Mouse (Mus musculus): ENCODE measurements around the gene Tmem167. TPM values are rescaled to one million over a fixed set of nuclear protein-coding genes. Genes with fewer than 3 reads are reported as not detected.
"Not testable (repeated sequence)": the region's sequence is repeated elsewhere in the genome, so short reads cannot be mapped to it uniquely, and the experiment has no call there.

The Tmem167 gene
- polyA plus RNA-seq (2015; fragmentation: Nextera tagmentation; extraction: Ambion mirVana), result 28.4 and 31.0 TPM in 2 replicates

DNA sequence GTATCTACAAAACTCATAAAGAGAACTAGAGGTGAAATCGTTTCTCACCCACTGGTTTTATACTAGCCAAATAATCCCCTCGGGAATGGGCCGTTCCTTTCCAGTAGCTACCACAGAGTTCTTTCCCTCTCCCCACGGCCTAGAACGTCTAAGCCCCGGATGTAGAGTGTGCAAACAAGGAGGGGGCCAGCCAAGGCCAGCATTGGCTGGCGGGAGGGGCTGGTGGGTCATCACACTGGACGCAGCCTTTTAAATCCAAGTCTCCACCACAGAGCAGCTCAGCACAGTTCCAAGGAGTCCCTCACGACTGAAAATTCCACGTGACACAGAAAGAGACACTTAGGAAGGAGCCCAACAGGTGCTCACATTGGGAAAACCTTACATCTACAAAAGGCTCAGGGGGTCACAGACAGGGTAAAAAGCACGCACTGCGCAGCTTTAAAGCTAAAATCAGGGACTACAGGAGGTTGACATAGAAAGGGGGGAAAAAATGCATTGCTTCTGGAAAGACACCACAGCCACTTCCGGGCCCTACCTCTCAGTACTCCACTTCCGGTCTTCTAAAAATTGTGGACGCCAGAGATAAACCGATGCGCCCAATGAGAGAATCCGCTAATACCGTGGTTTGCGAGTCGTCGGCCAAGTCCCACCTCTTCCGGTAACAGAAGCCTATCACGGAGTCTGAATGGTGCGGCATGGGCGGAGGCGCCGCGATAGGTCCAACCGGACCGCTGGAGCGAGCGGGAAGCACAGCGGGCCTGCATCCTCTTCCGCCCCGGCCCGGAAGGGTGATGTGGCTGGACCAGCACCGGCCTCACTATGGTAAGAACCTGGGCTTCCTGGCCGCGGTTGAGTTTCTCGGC, at the start of gene Tmem167, which contains the start of gene Xrcc4:
TSS of gene Tmem167 (plus strand) at position 162 of the 863 bp plus-strand sequence.
TSS of gene Xrcc4 (minus strand) at position 647 of the 863 bp plus-strand sequence.
- Histone ChIP-seq H3K4me2 (ENCODE audit: low read depth, low read length) (peak within 1 kb of the TSS; percentile 95), H3K4me1 (ENCODE audit: control insufficient read depth, insufficient read depth, low read length) (peaks cover 2% of the 10 kb centered on the region; the same call in 1 of the 2 replicates), H3K27me3 (ENCODE audit: control insufficient read depth, insufficient read depth, low read length) (no peaks in the 10 kb centered on the region), H3K9me3 (replicated peaks; ENCODE audit: control insufficient read depth, low read length) (no peaks in the 10 kb centered on the region), H3K9ac (ENCODE audit: low read length) (peak within 1 kb of the TSS; percentile 87), H3K4me3 (ENCODE audit: low read length) (peak within 1 kb of the TSS; percentile 70), H3K36me3 (ENCODE audit: control insufficient read depth, insufficient read depth) (0 out of 2 replicates have a peak, but pooled peaks cover 2% of the 10 kb centered on the region), H3K27ac (ENCODE audit: low read length) (peak within 1 kb of the TSS; percentile 93)
- ATAC-seq (replicated peaks; ENCODE audit: extremely low read depth, insufficient read depth, low FRiP score), result peak; percentile 100
- WGBS, result 2% methylated on average over 39 of the region's 41 CpGs

DNA sequence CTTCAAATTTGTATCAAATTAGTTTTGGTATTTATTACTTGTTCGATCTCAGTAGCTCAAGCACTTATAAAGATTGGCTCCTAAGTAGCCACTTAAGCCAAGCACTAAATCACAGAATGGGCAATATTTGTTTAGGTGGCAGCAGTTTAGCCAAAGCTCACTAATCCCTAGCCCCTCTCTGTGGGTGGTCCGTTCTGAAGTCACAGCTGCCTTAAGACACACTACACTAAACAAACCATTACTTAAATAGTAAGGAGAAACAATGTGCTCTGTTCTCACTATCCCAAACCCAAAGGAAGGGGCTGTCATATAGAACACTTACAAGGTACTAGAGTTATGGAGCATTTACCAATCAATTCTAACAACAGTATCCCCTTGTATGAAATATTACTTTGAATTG, 49.3 kb upstream of the Tmem167 start:
- no peaks in the 10 kb centered on the region for H3K27me3 ChIP-seq (ENCODE audit: control insufficient read depth, insufficient read depth, low read length)
- H3K36me3 ChIP-seq (ENCODE audit: control insufficient read depth, insufficient read depth), result no peaks in the 10 kb centered on the region
- ATAC-seq (replicated peaks; ENCODE audit: extremely low read depth, insufficient read depth, low FRiP score), result no peak

DNA sequence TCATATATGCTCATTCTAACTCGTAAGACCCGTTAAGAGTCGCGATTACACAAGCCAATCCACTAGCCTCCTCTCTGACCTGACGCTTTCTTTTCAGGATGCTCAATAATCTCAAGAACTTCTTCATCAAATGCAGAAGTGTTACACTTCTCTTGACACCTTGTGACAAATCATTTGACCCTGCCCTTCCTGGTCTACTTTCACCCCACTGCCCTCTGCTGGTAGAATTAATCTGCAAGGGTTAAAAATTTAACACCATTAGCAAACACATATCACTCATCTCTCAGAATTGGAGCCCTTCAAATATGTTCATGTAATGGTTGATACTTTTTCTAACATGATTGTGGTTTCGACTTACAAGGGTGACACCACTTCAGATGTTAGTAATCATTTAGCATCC, 37.2 kb upstream of the Tmem167 start:
- Histone ChIP-seq H3K27ac (ENCODE audit: low read length) (no peak overlapping the region), H3K4me3 (ENCODE audit: low read length) (no peak overlapping the region), H3K4me1 (ENCODE audit: control insufficient read depth, insufficient read depth, low read length) (no peaks in the 10 kb centered on the region), H3K9me3 (replicated peaks; ENCODE audit: control insufficient read depth, low read length) (no peaks in the 10 kb centered on the region), H3K27me3 (ENCODE audit: control insufficient read depth, insufficient read depth, low read length) (no peaks in the 10 kb centered on the region), H3K9ac (ENCODE audit: low read length) (no peak overlapping the region), H3K36me3 (ENCODE audit: control insufficient read depth, insufficient read depth) (no peaks in the 10 kb centered on the region), H3K4me2 (ENCODE audit: low read depth, low read length) (no peak overlapping the region)
- 56% methylated on average over 6 of the region's 6 CpGs for WGBS
- ATAC-seq (replicated peaks; ENCODE audit: extremely low read depth, insufficient read depth, low FRiP score), result no peak

More for the DNA sequence above, 49.3 kb upstream of the Tmem167 start:
- no peak overlapping the region for H3K4me3 ChIP-seq (ENCODE audit: low read length)
- H3K4me1 ChIP-seq (ENCODE audit: control insufficient read depth, insufficient read depth, low read length), result no peaks in the 10 kb centered on the region
- no peaks in the 10 kb centered on the region for H3K9me3 ChIP-seq (replicated peaks; ENCODE audit: control insufficient read depth, low read length)
- no peak overlapping the region for H3K27ac ChIP-seq (ENCODE audit: low read length)
- H3K9ac ChIP-seq (ENCODE audit: low read length), result no peak overlapping the region
- no peak overlapping the region for H3K4me2 ChIP-seq (ENCODE audit: low read depth, low read length)
- WGBS, result 47% methylated on average over 2 of the region's 2 CpGs

DNA sequence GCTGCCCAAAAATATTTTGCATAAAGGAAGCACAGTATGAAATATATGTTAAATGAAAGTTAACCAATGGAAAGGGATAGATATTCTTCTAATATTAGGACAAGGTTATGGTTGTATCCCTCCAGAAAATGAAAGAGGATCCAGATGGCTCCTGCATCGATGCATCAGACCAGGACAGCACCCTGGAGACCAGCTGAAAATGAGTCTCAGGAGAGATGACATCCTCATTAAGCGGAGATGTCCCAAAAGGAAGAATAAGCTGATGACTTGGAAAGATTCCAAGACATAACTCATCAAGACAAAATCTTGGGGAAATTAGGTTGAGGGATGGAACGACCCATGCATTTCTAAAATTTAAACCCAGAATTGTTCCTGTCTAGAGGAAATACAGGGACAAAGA, 36.5 kb upstream of the Tmem167 start:
- Histone ChIP-seq H3K9me3 (replicated peaks; ENCODE audit: control insufficient read depth, low read length) (no peaks in the 10 kb centered on the region), H3K36me3 (ENCODE audit: control insufficient read depth, insufficient read depth) (no peaks in the 10 kb centered on the region), H3K4me2 (ENCODE audit: low read depth, low read length) (no peak overlapping the region), H3K4me3 (ENCODE audit: low read length) (no peak overlapping the region), H3K4me1 (ENCODE audit: control insufficient read depth, insufficient read depth, low read length) (no peaks in the 10 kb centered on the region), H3K27ac (ENCODE audit: low read length) (no peak overlapping the region), H3K27me3 (ENCODE audit: control insufficient read depth, insufficient read depth, low read length) (no peaks in the 10 kb centered on the region), H3K9ac (ENCODE audit: low read length) (no peak overlapping the region)
- WGBS, result 73% methylated on average over 3 of the region's 3 CpGs
- ATAC-seq (replicated peaks; ENCODE audit: extremely low read depth, insufficient read depth, low FRiP score), result no peak

DNA sequence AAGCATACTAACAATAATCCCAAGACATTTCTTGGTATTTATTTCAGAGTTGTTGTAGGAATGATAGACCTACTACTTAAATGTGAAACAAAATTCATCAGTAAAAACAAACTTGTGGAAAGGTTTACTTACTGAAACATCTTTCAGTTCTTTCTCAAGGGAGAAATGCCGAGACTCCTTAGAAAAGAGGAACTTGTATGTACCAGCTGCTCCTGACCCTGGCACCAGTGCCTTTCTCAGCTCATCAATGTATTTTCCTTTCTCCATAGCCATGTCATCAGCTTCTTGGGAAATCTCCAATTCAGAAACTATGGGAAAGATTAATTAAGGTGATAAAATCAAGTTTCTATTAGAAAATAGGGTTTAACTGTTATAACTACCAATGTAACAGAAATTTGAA, 27.0 kb upstream of the Tmem167 start:
- H3K36me3 ChIP-seq (ENCODE audit: control insufficient read depth, insufficient read depth), result no peaks in the 10 kb centered on the region
- H3K27ac ChIP-seq (ENCODE audit: low read length), result no peak overlapping the region
- no peak overlapping the region for H3K4me2 ChIP-seq (ENCODE audit: low read depth, low read length)
- 80% methylated on average over 1 of the region's 1 CpGs for WGBS
- no peaks in the 10 kb centered on the region for H3K9me3 ChIP-seq (replicated peaks; ENCODE audit: control insufficient read depth, low read length)
- no peak overlapping the region for H3K4me3 ChIP-seq (ENCODE audit: low read length)
- no peak for ATAC-seq (replicated peaks; ENCODE audit: extremely low read depth, insufficient read depth, low FRiP score)
- H3K27me3 ChIP-seq (ENCODE audit: control insufficient read depth, insufficient read depth, low read length), result no peaks in the 10 kb centered on the region
- H3K9ac ChIP-seq (ENCODE audit: low read length), result no peak overlapping the region
- H3K4me1 ChIP-seq (ENCODE audit: control insufficient read depth, insufficient read depth, low read length), result no peaks in the 10 kb centered on the region; the same call in 1 of the 2 replicates

DNA sequence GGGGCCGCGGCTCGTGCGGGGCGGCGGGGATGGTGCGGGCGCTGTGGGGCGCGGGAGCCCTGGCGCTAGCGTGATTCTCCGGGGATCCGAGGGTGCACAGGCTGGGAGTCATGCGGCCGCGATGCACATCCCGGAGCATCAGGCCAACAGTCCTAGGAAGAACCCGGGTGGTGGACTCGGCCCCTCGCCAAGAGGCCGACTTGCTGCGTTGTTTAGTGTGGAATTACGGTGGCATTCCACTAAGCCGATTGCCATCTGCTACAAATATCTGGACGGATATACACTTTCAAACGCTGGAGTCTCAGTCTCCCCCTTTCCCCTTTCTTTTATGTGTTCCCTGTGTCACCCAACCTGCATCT, 881 bp downstream of the Tmem167 start:
- H3K4me2 ChIP-seq (ENCODE audit: low read depth, low read length), result peak overlapping the region; percentile 81
- WGBS, result under 1% methylated on average over 25 of the region's 27 CpGs
- peak overlapping the region; percentile 87 for H3K9ac ChIP-seq (ENCODE audit: low read length)
- H3K9me3 ChIP-seq (replicated peaks; ENCODE audit: control insufficient read depth, low read length), result no peaks in the 10 kb centered on the region
- H3K4me1 ChIP-seq (ENCODE audit: control insufficient read depth, insufficient read depth, low read length), result peaks cover 2% of the 10 kb centered on the region; the same call in 1 of the 2 replicates
- peak; percentile 66 for ATAC-seq (replicated peaks; ENCODE audit: extremely low read depth, insufficient read depth, low FRiP score)
- peak overlapping the region; percentile 70 for H3K4me3 ChIP-seq (ENCODE audit: low read length)
- 0 out of 2 replicates have a peak, but pooled peaks cover 2% of the 10 kb centered on the region for H3K36me3 ChIP-seq (ENCODE audit: control insufficient read depth, insufficient read depth)
- H3K27me3 ChIP-seq (ENCODE audit: control insufficient read depth, insufficient read depth, low read length), result no peaks in the 10 kb centered on the region
- H3K27ac ChIP-seq (ENCODE audit: low read length), result peak overlapping the region; percentile 57

DNA sequence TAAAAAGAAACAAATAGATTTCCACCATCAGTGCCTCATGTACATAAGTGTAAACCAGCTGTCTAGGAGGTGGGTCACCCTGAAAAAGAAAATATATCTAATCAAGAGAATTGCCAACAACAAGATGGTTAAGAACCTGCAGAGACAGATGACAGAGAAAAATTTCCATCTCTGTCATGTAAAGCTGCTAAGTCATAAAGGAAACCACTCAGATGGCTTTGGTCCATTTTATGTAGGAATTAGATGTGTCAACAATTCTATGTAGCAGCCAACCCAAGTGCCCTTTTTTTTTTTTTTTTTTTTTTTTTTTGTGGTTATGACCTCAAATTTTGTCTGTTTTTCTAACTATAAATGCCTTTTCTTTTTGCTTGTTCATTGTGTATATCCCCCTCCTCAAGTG, 12.6 kb downstream of the Tmem167 start:
- H3K36me3 ChIP-seq (ENCODE audit: control insufficient read depth, insufficient read depth), result peaks cover 22% of the 10 kb centered on the region

DNA sequence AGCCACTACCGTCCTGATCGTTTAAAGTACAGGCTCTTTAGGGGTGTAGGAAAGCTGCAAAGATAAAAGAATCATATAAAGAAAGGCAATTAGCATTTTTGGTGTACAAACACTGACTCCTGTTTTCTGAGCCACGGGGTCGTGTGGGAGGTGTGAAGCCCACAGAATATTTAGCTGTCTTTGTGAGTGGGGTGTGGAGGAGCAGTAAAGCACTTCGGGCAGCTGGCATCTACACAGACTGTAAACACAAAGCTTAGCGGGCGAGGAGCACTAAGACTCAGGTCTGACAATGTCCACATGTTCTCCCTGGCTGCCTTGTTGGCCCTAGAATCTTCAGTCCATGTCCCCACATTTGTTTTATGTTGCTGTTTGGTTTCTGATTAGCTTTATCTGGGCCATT, 17.2 kb downstream of the Tmem167 start:
- no peaks in the 10 kb centered on the region for H3K9me3 ChIP-seq (replicated peaks; ENCODE audit: control insufficient read depth, low read length)
- no peaks in the 10 kb centered on the region for H3K27me3 ChIP-seq (ENCODE audit: control insufficient read depth, insufficient read depth, low read length)
- no peak overlapping the region for H3K27ac ChIP-seq (ENCODE audit: low read length)
- 90% methylated on average over 7 of the region's 7 CpGs for WGBS
- no peaks in the 10 kb centered on the region for H3K4me1 ChIP-seq (ENCODE audit: control insufficient read depth, insufficient read depth, low read length)
- no peak overlapping the region for H3K4me2 ChIP-seq (ENCODE audit: low read depth, low read length)
- no peak overlapping the region for H3K9ac ChIP-seq (ENCODE audit: low read length)
- no peak for ATAC-seq (replicated peaks; ENCODE audit: extremely low read depth, insufficient read depth, low FRiP score)
- H3K36me3 ChIP-seq (ENCODE audit: control insufficient read depth, insufficient read depth), result peaks cover 22% of the 10 kb centered on the region
- no peak overlapping the region for H3K4me3 ChIP-seq (ENCODE audit: low read length)

More for the DNA sequence above, 12.6 kb downstream of the Tmem167 start:
- Histone ChIP-seq H3K4me3 (ENCODE audit: low read length) (no peak overlapping the region), H3K9ac (ENCODE audit: low read length) (no peak overlapping the region), H3K4me1 (ENCODE audit: control insufficient read depth, insufficient read depth, low read length) (no peaks in the 10 kb centered on the region), H3K27me3 (ENCODE audit: control insufficient read depth, insufficient read depth, low read length) (no peaks in the 10 kb centered on the region), H3K27ac (ENCODE audit: low read length) (no peak overlapping the region), H3K4me2 (ENCODE audit: low read depth, low read length) (no peak overlapping the region), H3K9me3 (replicated peaks; ENCODE audit: control insufficient read depth, low read length) (no peaks in the 10 kb centered on the region)
- ATAC-seq (replicated peaks; ENCODE audit: extremely low read depth, insufficient read depth, low FRiP score), result no peak

DNA sequence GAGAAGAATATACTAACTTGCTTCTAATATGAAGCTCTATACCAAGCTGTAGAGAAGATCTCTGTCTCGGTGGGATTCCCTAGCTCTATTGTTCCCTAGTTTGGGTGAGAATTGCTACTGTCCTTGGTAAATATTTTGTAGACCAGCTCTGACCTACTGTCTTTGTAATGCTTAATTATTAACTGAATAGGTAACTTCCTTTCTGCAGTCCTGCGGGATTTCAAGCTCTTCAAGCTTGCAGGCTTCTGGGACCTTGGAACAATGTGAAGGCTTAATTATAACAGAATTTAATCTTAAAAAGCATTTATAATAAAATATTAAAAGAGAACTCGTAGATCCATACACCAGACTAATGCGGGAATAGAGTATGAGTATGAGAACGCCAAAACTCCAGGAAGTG, 19.8 kb downstream of the Tmem167 start:
- WGBS, result 91% methylated on average over 5 of the region's 5 CpGs
- ATAC-seq (replicated peaks; ENCODE audit: extremely low read depth, insufficient read depth, low FRiP score); H3K9ac ChIP-seq (ENCODE audit: low read length); H3K4me2 ChIP-seq (ENCODE audit: low read depth, low read length); H3K9me3 ChIP-seq (replicated peaks; ENCODE audit: control insufficient read depth, low read length); H3K27me3 ChIP-seq (ENCODE audit: control insufficient read depth, insufficient read depth, low read length); H3K27ac ChIP-seq (ENCODE audit: low read length); H3K4me3 ChIP-seq (ENCODE audit: low read length); H3K4me1 ChIP-seq (ENCODE audit: control insufficient read depth, insufficient read depth, low read length): not testable (repeated sequence)
- H3K36me3 ChIP-seq (ENCODE audit: control insufficient read depth, insufficient read depth), result peaks cover 11% of the 10 kb centered on the region

Measured in heart, embryonic 16.5 days (tissue).